Mouse (Mus musculus) embryonic facial prominence, embryonic 11.5 days (tissue): Measurements from ENCODE around the gene Ep300. TPM values are rescaled to one million over a fixed set of nuclear protein-coding genes. Genes with fewer than 3 reads are reported as not detected.

Experiments used
- ATAC-seq: fragments of 200-750 bp; cut with Nextera tagmentation; replicated peaks from 2 replicates; pipeline ENCODE4 v1.8.0; 2017; ENCODE audit warnings: low read depth; ENCODE audit not compliant: insufficient number of reproducible peaks, low FRiP score, low TSS enrichment
- DNase-seq: peaks from one replicate; pipeline ENCODE4 v3.0.0-alpha.2; 2015; ENCODE audit warnings: low spot score
- H3K27ac ChIP-seq: fragments of 300-500 bp; sonication (generic); replicated peaks from 2 replicates; pipeline ENCODE4 v1.5.1; 2014; ENCODE audit warnings: mild to moderate bottlenecking, low read depth, low read length, control low read depth
- H3K27me3 ChIP-seq: fragments of 300-500 bp; sonication (generic); 2 replicates; pipeline ENCODE4 v1.6.1; 2014; ENCODE audit warnings: mild to moderate bottlenecking, low read length, moderate library complexity, mixed read lengths; ENCODE audit not compliant: control insufficient read depth, insufficient read depth
- H3K36me3 ChIP-seq: fragments of 300-500 bp; sonication (generic); replicated peaks from 2 replicates; pipeline ENCODE4 v1.6.1; 2014; ENCODE audit warnings: low read depth, mild to moderate bottlenecking, low read length, moderate library complexity, mixed read lengths; ENCODE audit not compliant: control insufficient read depth, insufficient read depth
- H3K4me1 ChIP-seq: fragments of 300-500 bp; sonication (generic); 2 replicates; pipeline ENCODE4 v1.6.1; 2014; ENCODE audit warnings: low read length, mixed read lengths; ENCODE audit not compliant: control insufficient read depth, insufficient read depth
- H3K4me2 ChIP-seq: fragments of 300-500 bp; sonication (generic); 2 replicates; pipeline ENCODE4 v1.6.1; 2014; ENCODE audit warnings: low read depth, mild to moderate bottlenecking, control low read depth, low read length, moderate library complexity
- H3K4me3 ChIP-seq: fragments of 300-500 bp; sonication (generic); 2 replicates; pipeline ENCODE4 v1.5.1; 2014; ENCODE audit warnings: low read depth, low read length, control low read depth
- H3K9ac ChIP-seq: fragments of 300-500 bp; sonication (generic); replicated peaks from 2 replicates; pipeline ENCODE4 v1.6.1; 2014; ENCODE audit warnings: mild to moderate bottlenecking, control low read depth, low read length
- H3K9me3 ChIP-seq: fragments of 300-500 bp; sonication (generic); replicated peaks from 2 replicates; pipeline ENCODE4 v1.6.1; 2016; ENCODE audit warnings: mild to moderate bottlenecking, low read length, inconsistent platforms, mixed read lengths; ENCODE audit not compliant: control insufficient read depth
- WGBS: fragments of 180-500 bp; shearing (Covaris S2); extraction: QIAGEN DNeasy Blood & Tissue Kit; methylation state at CpG from one replicate; pipeline ENCODE4 v1.1.7; 2014; 5-methylcytosine and 5-hydroxymethylcytosine counted together
- polyA plus RNA-seq: library from polyadenylated mRNA; unstranded; fragments of >200 nt; fragmentation: Nextera tagmentation; extraction: Ambion mirVana; gene quantifications from 2 replicates; pipeline ENCODE4 v1.2.1, GENCODE M21; 2014

The Ep300 gene
- polyA plus RNA-seq, 1 experiment from 2014 or later, result 24.5 TPM

DNA sequence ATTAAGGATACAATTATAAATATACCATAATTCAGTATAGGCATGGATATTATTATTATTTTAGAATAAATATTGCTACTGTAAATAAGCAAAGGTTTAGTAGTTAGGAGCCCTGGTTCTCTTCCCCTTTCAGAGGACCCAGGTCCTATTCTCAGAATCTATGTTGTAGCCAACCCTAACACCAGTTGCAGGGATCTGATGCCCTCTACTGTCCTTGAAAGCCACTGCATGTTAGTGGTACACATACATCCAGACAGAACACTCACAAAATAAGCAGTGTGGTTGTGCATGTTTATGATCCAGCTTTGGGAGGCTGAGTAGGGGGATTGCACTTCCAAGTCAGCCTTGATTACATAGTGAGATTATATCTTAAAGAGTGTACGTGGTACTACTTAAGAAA is 21.5 kb downstream of the Ep300 start:
- DNase-seq (peak; percentile 53), ATAC-seq (no peak)
- Histone ChIP-seq H3K4me1 (no peaks in the 10 kb centered on the region), H3K9me3 (no peaks in the 10 kb centered on the region), H3K36me3 (peaks cover 6% of the 10 kb centered on the region; the same call in 1 of the 2 replicates), H3K9ac (no peak overlapping the region), H3K4me3 (no peak overlapping the region), H3K27me3 (no peaks in the 10 kb centered on the region), H3K27ac (no peak overlapping the region), H3K4me2 (no peak overlapping the region)
- 85% methylated on average over 1 of the region's 1 CpGs for WGBS

DNA sequence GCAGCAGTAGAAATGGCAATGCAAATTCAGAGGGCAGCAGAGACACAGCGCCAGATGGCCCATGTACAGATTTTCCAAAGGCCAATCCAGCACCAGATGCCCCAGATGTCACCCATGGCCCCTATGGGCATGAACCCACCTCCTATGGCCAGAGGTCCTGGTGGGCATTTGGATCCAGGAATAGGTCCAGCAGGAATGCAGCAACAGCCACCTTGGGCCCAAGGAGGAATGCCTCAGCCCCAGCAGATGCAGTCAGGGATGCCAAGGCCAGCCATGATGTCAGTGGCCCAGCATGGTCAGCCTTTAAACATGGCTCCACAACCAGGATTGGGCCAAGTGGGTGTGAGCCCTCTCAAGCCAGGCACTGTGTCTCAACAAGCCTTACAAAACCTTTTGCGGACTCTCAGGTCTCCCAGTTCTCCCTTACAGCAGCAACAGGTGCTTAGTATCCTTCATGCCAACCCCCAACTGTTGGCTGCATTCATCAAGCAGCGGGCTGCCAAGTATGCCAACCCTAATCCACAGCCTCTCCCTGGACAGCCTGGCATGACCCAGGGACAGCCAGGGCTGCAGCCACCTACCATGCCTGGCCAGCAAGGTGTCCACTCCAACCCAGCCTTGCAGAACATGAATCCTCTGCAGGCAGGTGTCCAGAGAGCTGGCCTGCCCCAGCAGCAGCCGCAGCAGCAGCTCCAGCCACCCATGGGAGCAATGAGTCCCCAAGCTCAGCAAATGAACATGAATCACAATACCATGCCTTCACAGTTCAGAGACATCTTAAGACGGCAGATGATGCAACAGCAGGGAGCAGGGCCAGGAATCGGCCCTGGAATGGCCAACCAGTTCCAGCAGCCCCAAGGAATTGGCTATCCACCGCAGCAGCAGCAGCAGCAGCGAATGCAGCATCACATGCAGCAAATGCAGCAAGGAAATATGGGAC is 64.6 kb downstream of the Ep300 start:
- WGBS, result 91% methylated on average over 8 of the region's 8 CpGs

DNA sequence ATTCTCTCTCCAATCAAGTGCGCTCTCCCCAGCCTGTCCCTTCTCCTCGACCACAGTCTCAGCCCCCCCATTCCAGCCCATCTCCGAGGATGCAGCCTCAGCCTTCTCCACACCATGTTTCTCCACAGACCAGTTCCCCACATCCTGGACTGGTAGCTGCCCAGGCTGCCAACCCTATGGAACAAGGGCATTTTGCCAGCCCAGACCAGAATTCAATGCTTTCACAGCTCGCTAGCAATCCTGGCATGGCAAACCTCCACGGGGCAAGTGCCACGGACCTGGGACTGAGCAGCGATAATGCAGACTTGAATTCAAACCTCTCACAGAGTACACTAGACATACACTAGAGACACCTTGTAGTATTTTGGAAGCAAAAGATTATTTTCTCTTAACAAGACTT is 65.5 kb downstream of the Ep300 start:
- Histone ChIP-seq H3K9me3 (no peaks in the 10 kb centered on the region), H3K27me3 (no peaks in the 10 kb centered on the region), H3K36me3 (peaks cover 13% of the 10 kb centered on the region; the same call in 1 of the 2 replicates)

More for the DNA sequence above, 64.6 kb downstream of the Ep300 start:
- Histone ChIP-seq H3K4me2 (no peak overlapping the region), H3K27ac (no peak overlapping the region), H3K4me3 (no peak overlapping the region), H3K27me3 (no peaks in the 10 kb centered on the region), H3K36me3 (peaks cover 13% of the 10 kb centered on the region; the same call in 1 of the 2 replicates), H3K4me1 (no peaks in the 10 kb centered on the region), H3K9me3 (no peaks in the 10 kb centered on the region), H3K9ac (no peak overlapping the region)
- DNase-seq (no peak), ATAC-seq (no peak)

DNA sequence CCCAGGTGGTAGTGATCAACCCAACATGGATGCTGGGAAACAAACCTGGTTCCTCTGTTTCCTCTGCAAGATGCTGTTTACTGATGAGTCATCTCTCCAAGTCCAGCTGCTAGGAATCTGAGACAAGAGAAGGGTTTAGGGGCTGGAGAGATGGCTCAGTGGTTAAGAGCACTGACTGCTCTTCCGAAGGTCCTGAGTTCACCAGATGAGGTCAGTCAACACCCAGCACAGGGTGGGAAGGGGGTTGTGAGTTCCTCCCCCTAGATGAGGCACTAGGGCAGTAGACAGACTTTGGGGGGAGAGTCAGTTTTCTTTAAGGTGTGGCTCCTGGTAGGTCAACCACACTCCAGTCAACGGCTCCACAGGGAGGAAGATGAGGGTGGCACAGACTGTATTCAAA is 76.5 kb downstream of the Ep300 start:
- no peaks in the 10 kb centered on the region for H3K9me3 ChIP-seq
- DNase-seq, result no peak
- H3K4me2 ChIP-seq, result no peak overlapping the region
- no peak for ATAC-seq
- no peak overlapping the region for H3K27ac ChIP-seq
- no peak overlapping the region for H3K9ac ChIP-seq
- no peaks in the 10 kb centered on the region for H3K27me3 ChIP-seq
- WGBS, result 95% methylated on average over 2 of the region's 2 CpGs
- H3K4me1 ChIP-seq, result 0 out of 2 replicates have a peak, but pooled peaks cover 3% of the 10 kb centered on the region
- no peaks in the 10 kb centered on the region for H3K36me3 ChIP-seq
- H3K4me3 ChIP-seq, result no peak overlapping the region

More for the DNA sequence above, 65.5 kb downstream of the Ep300 start:
- ATAC-seq (no peak), DNase-seq (no peak)
- H3K4me2 ChIP-seq, result no peak overlapping the region
- 93% methylated on average over 7 of the region's 7 CpGs for WGBS
- H3K4me3 ChIP-seq, result no peak overlapping the region
- no peaks in the 10 kb centered on the region for H3K4me1 ChIP-seq
- H3K27ac ChIP-seq, result no peak overlapping the region
- H3K9ac ChIP-seq, result no peak overlapping the region

DNA sequence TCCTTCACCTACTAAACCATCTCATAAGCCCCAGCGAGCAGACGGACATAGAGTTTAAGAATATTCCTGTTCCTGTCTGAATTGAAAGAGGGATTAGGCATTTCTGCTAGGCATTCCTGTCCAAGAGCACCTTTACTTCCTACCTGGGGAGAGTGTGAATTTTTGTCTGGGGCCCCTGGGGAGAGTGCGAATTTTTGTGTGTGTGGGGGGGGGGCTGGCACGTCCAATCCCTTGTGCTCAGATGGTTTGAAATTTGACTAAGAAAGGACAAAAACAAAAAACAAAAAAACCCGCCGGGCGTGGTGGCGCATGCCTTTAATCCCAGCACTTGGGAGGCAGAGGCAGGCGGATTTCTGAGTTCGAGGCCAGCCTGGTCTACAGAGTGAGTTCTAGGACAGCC is 78.1 kb downstream of the Ep300 start:
- no peak for DNase-seq
- H3K27me3 ChIP-seq, result no peaks in the 10 kb centered on the region
- peaks cover 2% of the 10 kb centered on the region; the same call in 1 of the 2 replicates for H3K36me3 ChIP-seq
- 59% methylated on average over 10 of the region's 10 CpGs for WGBS
- H3K4me2 ChIP-seq, result peak overlapping the region; percentile 10; the same call in 1 of the 2 replicates
- H3K4me3 ChIP-seq, result peak overlapping the region; percentile 82
- 0 out of 2 replicates have a peak, but pooled peaks cover 3% of the 10 kb centered on the region for H3K4me1 ChIP-seq
- no peak overlapping the region for H3K9ac ChIP-seq
- no peak overlapping the region for H3K27ac ChIP-seq
- ATAC-seq, result peak; percentile 4; the same call in 1 of the 2 replicates
- no peaks in the 10 kb centered on the region for H3K9me3 ChIP-seq

DNA sequence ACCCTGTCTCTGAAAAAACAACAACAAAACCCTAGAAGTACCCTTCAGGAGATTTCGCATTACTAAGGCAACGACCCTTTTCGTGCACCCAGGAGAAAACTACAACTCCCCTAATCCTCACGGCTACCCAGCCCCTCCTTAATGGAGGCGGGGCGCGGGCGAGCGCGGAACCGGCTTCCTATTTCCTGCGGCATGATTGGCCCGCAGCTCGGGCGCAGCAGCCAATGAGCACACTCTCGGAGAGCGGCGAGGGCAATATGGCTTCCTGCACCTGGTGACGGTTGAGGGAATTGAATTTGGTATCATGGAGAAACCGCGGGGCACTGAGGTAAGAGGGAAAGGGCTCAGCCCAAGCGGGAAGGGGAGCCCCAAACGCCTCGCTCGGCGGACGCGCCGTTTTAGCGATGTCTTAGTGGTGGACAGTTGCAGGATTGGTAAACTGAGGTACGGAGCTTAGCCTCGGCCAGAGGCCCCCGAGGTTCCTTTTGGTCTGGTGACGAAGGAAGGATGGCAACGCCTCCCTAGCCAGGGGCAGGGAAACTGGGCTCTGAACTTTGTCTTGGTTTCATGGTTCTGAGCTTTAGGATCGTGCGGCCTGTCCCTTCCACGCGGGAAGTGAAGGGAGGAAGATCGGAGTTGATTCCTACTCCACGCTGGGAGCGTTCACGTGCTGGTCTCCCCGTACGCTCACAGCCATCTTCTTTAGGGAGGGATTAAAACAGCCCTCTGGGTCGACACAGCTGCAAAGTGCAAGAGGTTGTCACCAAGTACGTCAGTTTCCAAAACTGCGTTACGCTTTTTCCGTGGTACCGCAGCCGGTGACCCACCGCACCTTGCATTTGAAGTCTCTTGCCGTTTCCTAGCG is 78.8 kb downstream of the Ep300 start, which contains the start of gene L3mbtl2:
L3mbtl2 (plus strand) TSS at position 193 of the 865 bp plus-strand sequence.
- 1% methylated on average over 55 of the region's 55 CpGs for WGBS
- H3K9me3 ChIP-seq, result no peaks in the 10 kb centered on the region
- H3K36me3 ChIP-seq, result peaks cover 5% of the 10 kb centered on the region; the same call in 1 of the 2 replicates
- peak within 1 kb of the TSS; percentile 82 for H3K4me3 ChIP-seq
- ATAC-seq, result peak; percentile 96
- H3K4me1 ChIP-seq, result 0 out of 2 replicates have a peak, but pooled peaks cover 3% of the 10 kb centered on the region
- no peaks in the 10 kb centered on the region for H3K27me3 ChIP-seq
- H3K9ac ChIP-seq, result peak within 1 kb of the TSS; percentile 72
- DNase-seq, result peak; percentile 96
- H3K27ac ChIP-seq, result no peak within 1 kb of the TSS
- H3K4me2 ChIP-seq, result peak within 1 kb of the TSS; percentile 84

DNA sequence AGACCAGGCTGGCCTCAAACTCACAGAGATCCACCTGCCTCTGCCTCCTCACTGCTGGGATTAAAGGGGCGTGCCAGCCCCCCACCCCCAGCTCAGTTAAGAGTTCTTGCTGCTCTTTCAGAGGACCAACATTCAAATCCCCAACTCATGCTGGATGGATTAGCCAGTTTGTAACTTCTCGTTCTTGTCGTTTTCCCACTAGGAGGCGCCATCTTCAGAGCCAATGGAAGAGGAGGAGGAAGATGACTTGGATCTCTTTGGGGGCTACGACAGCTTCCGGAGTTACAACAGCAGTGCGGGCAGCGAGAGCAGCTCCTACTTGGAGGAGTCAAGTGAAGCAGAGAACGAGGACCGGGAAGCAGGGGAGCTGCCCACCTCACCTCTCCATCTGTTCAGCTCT is 81.8 kb downstream of the Ep300 start:
- 0 out of 2 replicates have a peak, but pooled peaks cover 3% of the 10 kb centered on the region for H3K4me1 ChIP-seq
- H3K9me3 ChIP-seq, result no peaks in the 10 kb centered on the region
- no peak overlapping the region for H3K27ac ChIP-seq
- no peak for ATAC-seq
- no peak overlapping the region for H3K4me3 ChIP-seq
- WGBS, result 92% methylated on average over 10 of the region's 10 CpGs
- H3K4me2 ChIP-seq, result no peak overlapping the region
- no peaks in the 10 kb centered on the region for H3K27me3 ChIP-seq
- no peak overlapping the region for H3K9ac ChIP-seq
- no peak for DNase-seq
- H3K36me3 ChIP-seq, result peaks cover 5% of the 10 kb centered on the region
